Mouse (Mus musculus) heart, embryonic 15.5 days (tissue): ENCODE results near the gene Isy1. TPM values are rescaled to one million over a fixed set of nuclear protein-coding genes. Genes with fewer than 3 reads are reported as not detected.
A peak's percentile ranks its signal among the peaks of the same experiment; 100 is the strongest.

Experiments used
- ATAC-seq: fragments of 200-750 bp; cut with Nextera tagmentation; replicated peaks from 2 replicates; pipeline ENCODE4 v1.8.0; 2017; ENCODE audit warnings: low read depth, moderate TSS enrichment; ENCODE audit not compliant: insufficient number of reproducible peaks, insufficient read depth, low FRiP score
- H3K27ac ChIP-seq: fragments of 300-500 bp; sonication (generic); 2 replicates; pipeline ENCODE4 v1.5.1; 2015; ENCODE audit warnings: mild to moderate bottlenecking, inconsistent platforms
- H3K27me3 ChIP-seq: fragments of 300-500 bp; sonication (generic); 2 replicates; pipeline ENCODE4 v1.6.1; 2015; ENCODE audit warnings: inconsistent platforms
- H3K36me3 ChIP-seq: fragments of 300-500 bp; sonication (generic); 2 replicates; pipeline ENCODE4 v1.6.1; 2015; ENCODE audit warnings: mild to moderate bottlenecking, inconsistent platforms
- H3K4me1 ChIP-seq: fragments of 300-500 bp; sonication (generic); replicated peaks from 2 replicates; pipeline ENCODE4 v1.6.1; 2015; ENCODE audit warnings: inconsistent platforms
- H3K4me2 ChIP-seq: fragments of 300-500 bp; sonication (generic); 2 replicates; pipeline ENCODE4 v1.6.1; 2015; ENCODE audit warnings: inconsistent platforms, mild to moderate bottlenecking, moderate library complexity
- H3K4me3 ChIP-seq: fragments of 300-500 bp; sonication (generic); 2 replicates; pipeline ENCODE4 v1.5.1; 2015; ENCODE audit warnings: mild to moderate bottlenecking, inconsistent platforms
- H3K9ac ChIP-seq: fragments of 300-500 bp; sonication (generic); 2 replicates; pipeline ENCODE4 v1.6.1; 2015; ENCODE audit warnings: mild to moderate bottlenecking, inconsistent platforms
- H3K9me3 ChIP-seq: fragments of 300-500 bp; sonication (generic); replicated peaks from 2 replicates; pipeline ENCODE4 v1.6.1; 2016; ENCODE audit warnings: inconsistent platforms
- WGBS: fragments of 180-500 bp; shearing (Covaris S2); methylation state at CpG from one replicate; pipeline ENCODE4 v1.1.7; 2015; ENCODE audit warnings: mixed read lengths; 5-methylcytosine and 5-hydroxymethylcytosine counted together
- polyA plus RNA-seq: library from polyadenylated mRNA; unstranded; fragments of >200 nt; fragmentation: Nextera tagmentation; extraction: Ambion mirVana; gene quantifications from 2 replicates; pipeline ENCODE4 v1.2.1, GENCODE M21; 2015

Gene Isy1
- polyA plus RNA-seq, 1 experiment from 2014 or later = 22.9 TPM

- Histone ChIP-seq H3K9me3 (no peaks in the 10 kb centered on the region), H3K36me3 (peaks cover 10% of the 10 kb centered on the region; the same call in 1 of the 2 replicates), H3K27me3 (no peaks in the 10 kb centered on the region), H3K9ac (no peak overlapping the region), H3K4me2 (no peak overlapping the region), H3K27ac (no peak overlapping the region), H3K4me1 (peaks cover 23% of the 10 kb centered on the region), H3K4me3 (no peak overlapping the region)
- ATAC-seq = no peak
- 91% methylated on average over 9 of the region's 9 CpGs for WGBS
Observed at GRCm38 (mm10) chr6:87788266-87788895, 50.2 kb downstream of the Isy1 start.

- H3K4me3 ChIP-seq = no peak overlapping the region
- ATAC-seq = no peak
- H3K9me3 ChIP-seq = no peaks in the 10 kb centered on the region
- no peak overlapping the region for H3K27ac ChIP-seq
- peaks cover 6% of the 10 kb centered on the region; the same call in 1 of the 2 replicates for H3K36me3 ChIP-seq
- WGBS = 67% methylated on average over 6 of the region's 6 CpGs
- H3K27me3 ChIP-seq = no peaks in the 10 kb centered on the region
- peaks cover 23% of the 10 kb centered on the region for H3K4me1 ChIP-seq
- no peak overlapping the region for H3K9ac ChIP-seq
- no peak overlapping the region for H3K4me2 ChIP-seq
Observed at GRCm38 (mm10) chr6:87787108-87787890, 51.3 kb downstream of the Isy1 start.

- Histone ChIP-seq H3K4me1 (peaks cover 23% of the 10 kb centered on the region), H3K36me3 (no peaks in the 10 kb centered on the region), H3K9ac (no peak overlapping the region), H3K4me2 (no peak overlapping the region), H3K27ac (no peak overlapping the region), H3K9me3 (no peaks in the 10 kb centered on the region), H3K27me3 (no peaks in the 10 kb centered on the region), H3K4me3 (no peak overlapping the region)
- 72% methylated on average over 5 of the region's 5 CpGs for WGBS
- ATAC-seq = no peak
Observed at GRCm38 (mm10) chr6:87786621-87787020, 52.0 kb downstream of the Isy1 start.

DNA sequence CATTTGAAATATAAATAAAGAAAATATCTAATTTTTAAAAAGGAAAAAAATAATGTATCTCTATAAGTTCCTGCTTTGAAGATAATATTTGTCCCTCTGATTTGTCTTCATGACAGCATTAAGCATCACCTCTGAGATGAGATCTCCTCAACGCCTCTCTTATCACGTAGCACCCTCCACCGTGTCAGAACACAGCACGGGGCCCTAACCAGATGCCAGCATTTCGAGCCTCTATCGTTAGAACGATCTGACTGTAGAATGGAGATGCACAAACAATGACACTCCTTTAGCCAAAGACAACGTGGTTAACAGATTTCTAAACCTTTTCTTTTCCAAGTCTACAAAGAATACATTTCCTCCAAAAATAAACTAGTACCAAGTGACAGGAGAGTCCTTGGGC lies 54.6 kb downstream of the Isy1 start:
- no peaks in the 10 kb centered on the region for H3K27me3 ChIP-seq
- no peak overlapping the region for H3K4me3 ChIP-seq
- H3K36me3 ChIP-seq = no peaks in the 10 kb centered on the region
- H3K4me1 ChIP-seq = peaks cover 5% of the 10 kb centered on the region
- no peak overlapping the region for H3K9ac ChIP-seq
- no peaks in the 10 kb centered on the region for H3K9me3 ChIP-seq
- H3K27ac ChIP-seq = no peak overlapping the region
- ATAC-seq = no peak
- H3K4me2 ChIP-seq = no peak overlapping the region
- 45% methylated on average over 8 of the region's 8 CpGs for WGBS

- 72% methylated on average over 10 of the region's 10 CpGs for WGBS
- ATAC-seq = no peak
- H3K4me1 ChIP-seq = peaks cover 15% of the 10 kb centered on the region
Observed at GRCm38 (mm10) chr6:87780546-87781301, 57.9 kb downstream of the Isy1 start.

GRCm38 (mm10) chr6:87779174-87780165 lies 59.1 kb downstream of the Isy1 start:
- H3K27me3 ChIP-seq = no peaks in the 10 kb centered on the region
- H3K4me3 ChIP-seq = no peak overlapping the region
- H3K4me1 ChIP-seq = peaks cover 15% of the 10 kb centered on the region
- peak; percentile 40; the same call in 1 of the 2 replicates for ATAC-seq
- 85% methylated on average over 11 of the region's 11 CpGs for WGBS
- no peak overlapping the region for H3K27ac ChIP-seq
- H3K9me3 ChIP-seq = no peaks in the 10 kb centered on the region
- no peaks in the 10 kb centered on the region for H3K36me3 ChIP-seq
- H3K4me2 ChIP-seq = no peak overlapping the region
- H3K9ac ChIP-seq = no peak overlapping the region

More at GRCm38 (mm10) chr6:87780546-87781301, 57.9 kb downstream of the Isy1 start:
- Histone ChIP-seq H3K9ac (no peak overlapping the region), H3K4me3 (no peak overlapping the region), H3K36me3 (no peaks in the 10 kb centered on the region), H3K4me2 (no peak overlapping the region), H3K27ac (no peak overlapping the region), H3K27me3 (no peaks in the 10 kb centered on the region), H3K9me3 (no peaks in the 10 kb centered on the region)

DNA sequence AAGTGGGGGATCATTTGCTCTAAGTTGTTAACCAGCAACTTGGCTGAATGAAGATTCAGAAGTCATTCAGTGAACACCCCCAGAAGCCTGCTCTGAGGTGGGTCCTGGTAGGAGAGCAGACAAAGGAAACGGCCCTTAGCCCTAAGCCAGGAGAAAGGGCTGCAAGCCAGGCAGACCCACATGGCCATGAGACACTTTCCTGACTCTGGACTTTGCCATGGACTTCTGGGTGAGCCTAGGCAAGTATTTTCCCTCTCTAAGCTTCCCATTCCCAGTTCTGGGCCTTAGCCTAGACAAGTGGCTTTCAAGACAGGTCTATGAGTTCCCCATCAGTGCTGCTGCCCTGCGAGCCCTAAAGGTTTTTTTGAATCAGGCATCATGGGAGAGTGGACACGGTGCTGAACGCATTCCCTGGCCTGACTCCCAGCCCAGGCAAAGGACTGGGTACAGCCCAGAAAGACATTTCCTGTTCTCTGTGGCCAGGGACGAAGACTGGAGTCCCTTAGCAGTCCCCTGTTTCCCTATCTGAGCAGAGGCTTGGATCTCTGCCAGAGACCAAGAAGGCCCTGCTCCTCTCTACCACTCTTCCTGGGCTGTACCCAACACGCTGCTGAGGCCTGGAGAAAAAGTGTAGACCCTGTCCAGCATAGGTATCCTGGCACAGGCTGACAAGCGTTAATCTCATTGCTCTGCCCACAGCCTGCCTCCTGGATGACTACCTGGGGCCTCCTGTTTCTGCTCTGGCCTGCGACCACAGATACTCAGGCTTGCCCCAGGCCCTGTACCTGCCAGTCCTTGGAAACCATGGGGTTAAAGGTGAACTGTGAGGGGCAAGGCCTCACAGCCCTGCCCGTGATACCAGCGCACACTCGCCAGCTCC lies 60.1 kb downstream of the Isy1 start:
- 51% methylated on average over 11 of the region's 11 CpGs for WGBS
- H3K4me1 ChIP-seq = peaks cover 15% of the 10 kb centered on the region
- no peaks in the 10 kb centered on the region for H3K36me3 ChIP-seq
- H3K9me3 ChIP-seq = no peaks in the 10 kb centered on the region
- ATAC-seq = peak; percentile 74
- H3K4me3 ChIP-seq = no peak overlapping the region
- H3K9ac ChIP-seq = no peak overlapping the region
- H3K4me2 ChIP-seq = no peak overlapping the region
- peak overlapping the region; percentile 25; the same call in 1 of the 2 replicates for H3K27ac ChIP-seq
- no peaks in the 10 kb centered on the region for H3K27me3 ChIP-seq

- 55% methylated on average over 2 of the region's 2 CpGs for WGBS
- Histone ChIP-seq H3K9ac (no peak within 1 kb of the TSS), H3K9me3 (no peaks in the 10 kb centered on the region), H3K4me1 (peaks cover 15% of the 10 kb centered on the region), H3K4me2 (no peak within 1 kb of the TSS), H3K27ac (peak within 1 kb of the TSS; percentile 25; the same call in 1 of the 2 replicates), H3K4me3 (no peak within 1 kb of the TSS), H3K36me3 (no peaks in the 10 kb centered on the region), H3K27me3 (no peaks in the 10 kb centered on the region)
- no peak for ATAC-seq
Observed at GRCm38 (mm10) chr6:87777842-87778241, 60.8 kb downstream of the Isy1 start, which contains the start of gene Gp9. Gene Gp9, plus strand, starts transcription at chr6:87778072.

- peaks cover 15% of the 10 kb centered on the region for H3K4me1 ChIP-seq
Observed at GRCm38 (mm10) chr6:87776663-87777062, 61.9 kb downstream of the Isy1 start.

More at GRCm38 (mm10) chr6:87776663-87777062, 61.9 kb downstream of the Isy1 start:
- Histone ChIP-seq H3K27me3 (no peaks in the 10 kb centered on the region), H3K36me3 (no peaks in the 10 kb centered on the region), H3K27ac (no peak overlapping the region), H3K4me3 (no peak overlapping the region), H3K4me2 (no peak overlapping the region), H3K9me3 (no peaks in the 10 kb centered on the region), H3K9ac (no peak overlapping the region)
- 73% methylated on average over 1 of the region's 1 CpGs for WGBS
- no peak for ATAC-seq
